Mouse (Mus musculus): ENCODE results near the gene D5Ertd579e.

- TF ChIP-seq MAX (IDR thresholded peaks at IDR 0.05) = no peak
- TF ChIP-seq CTCF (IDR thresholded peaks at IDR 0.05; ENCODE audit: control insufficient read depth, insufficient read depth, insufficient read length) = no peak
- no peak for TF ChIP-seq MYOG (IDR thresholded peaks at IDR 0.05; ENCODE audit: control insufficient read depth, extremely low read depth, insufficient read length)
- no peak for TF ChIP-seq MYOD1 (IDR thresholded peaks at IDR 0.05; ENCODE audit: control insufficient read depth, insufficient read length, low read depth)
Observed at GRCm38 (mm10) chr5:36560490-36560889, 135.3 kb downstream of the D5Ertd579e start.

All from C2C12 (cell line).